Comparison of ENCODE assay signal across 8 mouse cellular contexts in the genomic region with DNA sequence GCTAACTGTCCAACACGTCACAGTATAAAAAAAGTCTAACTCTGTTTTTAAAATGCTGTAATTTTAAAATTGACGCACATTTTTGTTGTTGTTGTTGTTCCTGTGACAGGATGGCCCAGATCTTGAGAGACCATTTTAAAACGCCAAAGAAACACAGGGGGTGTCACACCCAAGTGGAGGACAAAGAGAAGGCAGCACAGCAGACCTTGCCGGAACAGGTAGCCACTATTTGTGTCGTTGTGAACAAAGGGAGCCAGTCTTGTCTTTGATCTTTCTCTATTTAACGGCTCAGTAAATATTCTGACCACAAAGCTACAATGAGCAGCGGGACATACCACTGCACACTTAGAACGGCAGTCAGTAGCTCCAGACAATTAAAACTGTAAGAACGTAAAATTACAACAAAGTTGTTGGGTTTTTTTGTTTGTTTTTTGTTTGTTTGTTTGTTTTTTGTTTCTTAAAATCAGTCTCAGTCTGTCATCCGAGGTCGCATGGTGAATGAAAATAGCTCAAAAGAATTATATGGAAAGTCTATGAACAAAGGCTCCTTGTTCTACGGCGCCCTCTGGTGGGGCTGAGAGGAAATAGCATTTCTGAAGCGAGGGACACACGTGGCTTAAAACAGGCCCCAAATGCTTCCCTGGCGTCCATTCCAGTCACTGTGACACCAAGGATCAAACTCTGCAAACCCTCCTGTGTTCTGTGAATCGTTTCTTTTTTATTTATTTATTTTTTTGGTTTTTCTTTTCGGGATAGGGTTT. TPM values are rescaled to one million over a fixed set of nuclear protein-coding genes. Genes with fewer than 3 reads are reported as not detected.
A peak's percentile ranks its signal among the peaks of the same experiment; 100 is the strongest.
DNase-seq lines count a peak whose midpoint lies in the region; ATAC-seq and TF ChIP-seq lines count a peak whose summit lies in the region.

No protein-coding gene starts in this region.

- H3K27me3 ChIP-seq in E14TG2a.4 (ENCODE audit: insufficient read depth, low read length): peaks cover 2% of the 10 kb centered on the region; the same call in 1 of the 2 replicates
- H3K27me3 ChIP-seq in forebrain, embryonic 15.5 days: no peaks in the 10 kb centered on the region

- H3K4me3 ChIP-seq in E14TG2a.4 (replicated peaks; ENCODE audit: low read length): peak overlapping the region; percentile 50
- H3K4me3 ChIP-seq in forebrain, embryonic 15.5 days: peak overlapping the region; percentile 36
- peak overlapping the region; percentile 8 for H3K4me3 ChIP-seq in lung, adult 2 months (replicated peaks; ENCODE audit: extremely low read depth, low read depth, low read length)

- under 1% methylated on average over 18 of the region's 18 CpGs for WGBS in forebrain, embryonic 15.5 days
- 2% methylated on average over 18 of the region's 18 CpGs for WGBS in lung, adult 2 months

- TF ChIP-seq CTCF in E14TG2a.4 (conservative IDR thresholded peaks at IDR 0.05; ENCODE audit: low read length): peak; percentile 72
- TF ChIP-seq CTCF in lung, adult 2 months (IDR thresholded peaks at IDR 0.05; ENCODE audit: insufficient read depth, low read length): peak; percentile 86

- peak; percentile 67 for DNase-seq in c-Kit-positive CD71-positive TER-119-positive erythroid progenitor cells, embryonic 14.5 days (ENCODE audit: low spot score)
- peak; percentile 37 for DNase-seq in heart, postnatal 25 days (ENCODE audit: low spot score)
- DNase-seq in layer of hippocampus, adult 18-20 months (ENCODE audit: low spot score in 2 of 2): peak; percentile 66 to 89
- peak; percentile 65 for DNase-seq in lung, adult 2 months
- DNase-seq in thymus, adult 18-20 months: peak; percentile 55 to 70

- peaks cover 81% of the 10 kb centered on the region for H3K4me1 ChIP-seq in E14TG2a.4 (replicated peaks; ENCODE audit: low read depth, low read length)
- H3K4me1 ChIP-seq in forebrain, embryonic 15.5 days: peaks cover 69% of the 10 kb centered on the region
- H3K4me1 ChIP-seq in lung, adult 2 months (ENCODE audit: control insufficient read depth, insufficient read depth, low read length): peaks cover 2% of the 10 kb centered on the region; the same call in 1 of the 2 replicates

- peak overlapping the region; percentile 55 for H3K4me2 ChIP-seq in forebrain, embryonic 15.5 days (replicated peaks)

- no peaks in the 10 kb centered on the region for H3K9me3 ChIP-seq in E14TG2a.4 (ENCODE audit: low read length)
- no peaks in the 10 kb centered on the region for H3K9me3 ChIP-seq in forebrain, embryonic 15.5 days

- peak overlapping the region; percentile 57 for H3K9ac ChIP-seq in forebrain, embryonic 15.5 days (replicated peaks)

- intact Hi-C loops in heart, postnatal 25 days (cut with DNase I): loop anchor here (1.0 to 10.0 kb wide), 3 partner anchors 60 to 178 kb away; partner anchors contain the start of gene Sft2d1

- peak; percentile 15; the same call in 1 of the 2 replicates for ATAC-seq in forebrain, embryonic 15.5 days (replicated peaks)
- ATAC-seq in neutrophil, adult 5-6 weeks (ENCODE audit: extremely low read depth, insufficient number of reproducible peaks, low FRiP score, poor library complexity, severe bottlenecking): peak; percentile 75

- no peak for TF ChIP-seq POLR2A in lung, adult 2 months (IDR thresholded peaks at IDR 0.05; ENCODE audit: borderline replicate concordance, extremely low read depth, low read depth, low read length)

- no peaks in the 10 kb centered on the region for H3K36me3 ChIP-seq in E14TG2a.4 (ENCODE audit: insufficient read depth, low read length)
- H3K36me3 ChIP-seq in forebrain, embryonic 15.5 days: no peaks in the 10 kb centered on the region

- H3K27ac ChIP-seq in forebrain, embryonic 15.5 days (replicated peaks): peak overlapping the region; percentile 98

RNA-seq across cellular contexts. Expression of gene T2, which starts 16.7 kb away (rescaled TPM):
- 0.51 and 0.63 TPM in 2 replicates for polyA plus RNA-seq in forebrain, embryonic 15.5 days (2015; fragmentation: Nextera tagmentation; extraction: Ambion mirVana)
- total RNA-seq in heart, postnatal 25 days (2021): under 1 TPM; 0.31 to 0.47 TPM
- 1 to 10 TPM in 1 of 2 experiments, under 1 TPM in 1; 0.38 to 1.8 TPM for total RNA-seq in layer of hippocampus, adult 18-20 months (2021)
- 3.5 and 3.7 TPM in 2 replicates for polyA plus RNA-seq in lung, adult 2 months (2012; rRNA removed)
- total RNA-seq in neutrophil, adult 5-6 weeks (2017): not detected in 2 replicates

RNA-seq across cellular contexts. Expression of gene Prr18, which starts 35.2 kb away (rescaled TPM):
- polyA plus RNA-seq in forebrain, embryonic 15.5 days (2015; fragmentation: Nextera tagmentation; extraction: Ambion mirVana): 11.5 and 12.8 TPM in 2 replicates
- under 1 TPM; 0.25 to 0.44 TPM for total RNA-seq in heart, postnatal 25 days (2021)
- 10 to 100 TPM; 23.0 to 26.6 TPM for total RNA-seq in layer of hippocampus, adult 18-20 months (2021)
- polyA plus RNA-seq in lung, adult 2 months (2012; rRNA removed): 14.4 and 16.1 TPM in 2 replicates
- 0.98 and 1.5 TPM in 2 replicates for total RNA-seq in neutrophil, adult 5-6 weeks (2017)

Comparison
In these comparisons a context has a peak if more than half of its experiments do, and no peak if none do; other contexts are left out.
1. Peak in every context shown above with its lines: DNase-seq, ATAC-seq, H3K4me3 ChIP-seq and H3K27ac ChIP-seq.